Mouse (Mus musculus): Measurements from ENCODE around the gene Olfr875.

- TF ChIP-seq POLR2A (IDR thresholded peaks at IDR 0.05; ENCODE audit: borderline replicate concordance, low read depth, low read length): no peak
- no peak for TF ChIP-seq CTCF (IDR thresholded peaks at IDR 0.05; ENCODE audit: low read depth, low read length)
These were observed 21.2 kb upstream of the Olfr875 start for GRCm38 (mm10) chr9:37750319-37751075.

Measured in bone marrow macrophage, adult 2 months (primary cell).